Mouse (Mus musculus): ENCODE measurements around the gene Amigo1. TPM values are rescaled to one million over a fixed set of nuclear protein-coding genes. Genes with fewer than 3 reads are reported as not detected.

The Amigo1 gene
- 6.0 and 9.1 TPM in 2 replicates for polyA plus RNA-seq (2015; fragmentation: Nextera tagmentation; extraction: Ambion mirVana)

GRCm38 (mm10) chr3:108186098-108187047 is at the start of gene Amigo1:
Gene Amigo1, plus strand, starts transcription at chr3:108186335.

GRCm38 (mm10) chr3:108145534-108146445 is 40.3 kb upstream of the Amigo1 start, which contains the start of gene Gnai3:
Gene Gnai3, minus strand, starts transcription at chr3:108146146.

GRCm38 (mm10) chr3:108154656-108155055 is 31.5 kb upstream of the Amigo1 start, which contains the start of gene Gpr61:
Gene Gpr61, minus strand, starts transcription at chr3:108154882.

DNA sequence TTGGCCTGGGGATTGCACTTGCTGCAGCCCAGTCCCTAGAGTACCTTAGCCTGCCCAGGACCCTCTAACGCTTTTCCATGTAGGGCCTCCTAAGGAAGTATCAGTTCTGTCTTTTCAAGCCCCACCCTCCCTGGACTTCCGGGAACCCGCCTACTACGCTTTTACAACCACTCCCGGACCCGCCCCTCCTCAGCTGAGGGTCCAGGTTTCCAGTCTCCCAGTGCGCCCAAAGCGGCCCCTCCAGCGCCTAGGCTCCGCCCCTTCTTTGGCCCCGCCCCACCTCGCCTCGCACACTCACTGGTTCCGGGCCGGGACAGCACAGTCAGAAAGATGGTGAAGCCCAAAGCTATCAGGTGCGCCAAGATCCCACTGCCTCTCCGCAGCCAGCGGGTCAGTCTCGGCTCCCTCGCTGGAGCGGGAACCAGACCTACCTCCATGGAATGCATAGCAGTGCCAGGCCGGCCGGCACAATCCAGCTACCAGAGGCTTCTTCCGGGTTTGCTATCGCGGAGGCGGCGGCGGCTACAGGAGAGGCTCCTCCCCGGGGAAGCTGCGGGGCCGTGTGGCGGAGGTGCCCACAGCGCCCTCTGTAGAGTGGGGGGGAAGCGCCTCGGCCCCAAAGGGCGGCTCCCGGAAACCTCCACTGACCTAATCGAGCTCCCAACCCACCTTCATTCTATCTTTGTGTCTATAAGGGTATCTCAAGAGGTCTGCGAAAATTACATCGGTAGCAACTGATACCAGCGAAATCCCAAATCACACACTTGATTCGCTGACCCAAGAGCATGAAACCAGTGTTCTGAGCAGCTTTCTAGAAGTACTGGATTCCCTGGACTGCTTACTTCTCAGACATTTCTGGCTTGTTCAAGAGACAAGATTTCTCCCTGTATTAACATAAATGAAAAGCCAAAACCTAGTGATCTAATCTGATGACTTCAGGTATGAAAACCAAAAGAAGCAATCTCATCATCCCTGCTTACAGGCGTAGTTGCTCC is 14.5 kb downstream of the Amigo1 start, which contains the start of gene Cyb561d1:
Gene Cyb561d1, minus strand, starts transcription at position 884 of the 995 bp plus-strand sequence.

DNA sequence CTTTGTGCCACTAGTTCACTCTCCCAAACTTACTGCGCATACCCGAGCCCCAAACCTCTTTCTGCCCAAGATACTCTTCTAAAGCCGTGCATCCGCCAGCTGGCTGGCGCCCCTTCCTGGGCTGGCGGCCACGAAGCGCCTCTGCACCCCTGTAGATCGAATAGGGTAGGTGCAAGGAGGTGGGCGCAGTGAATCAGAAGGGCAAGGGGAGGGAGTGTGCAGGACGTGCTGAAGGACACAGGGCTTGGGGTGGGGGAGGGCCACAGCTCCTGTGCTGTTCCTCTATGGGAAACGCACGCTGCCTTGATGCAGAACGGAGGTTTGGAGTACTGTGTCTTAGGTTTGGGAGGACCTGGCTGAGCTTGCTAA is 24.6 kb downstream of the Amigo1 start, which contains the start of gene Atxn7l2:
Gene Atxn7l2, minus strand, starts transcription at position 164 of the 369 bp plus-strand sequence.

DNA sequence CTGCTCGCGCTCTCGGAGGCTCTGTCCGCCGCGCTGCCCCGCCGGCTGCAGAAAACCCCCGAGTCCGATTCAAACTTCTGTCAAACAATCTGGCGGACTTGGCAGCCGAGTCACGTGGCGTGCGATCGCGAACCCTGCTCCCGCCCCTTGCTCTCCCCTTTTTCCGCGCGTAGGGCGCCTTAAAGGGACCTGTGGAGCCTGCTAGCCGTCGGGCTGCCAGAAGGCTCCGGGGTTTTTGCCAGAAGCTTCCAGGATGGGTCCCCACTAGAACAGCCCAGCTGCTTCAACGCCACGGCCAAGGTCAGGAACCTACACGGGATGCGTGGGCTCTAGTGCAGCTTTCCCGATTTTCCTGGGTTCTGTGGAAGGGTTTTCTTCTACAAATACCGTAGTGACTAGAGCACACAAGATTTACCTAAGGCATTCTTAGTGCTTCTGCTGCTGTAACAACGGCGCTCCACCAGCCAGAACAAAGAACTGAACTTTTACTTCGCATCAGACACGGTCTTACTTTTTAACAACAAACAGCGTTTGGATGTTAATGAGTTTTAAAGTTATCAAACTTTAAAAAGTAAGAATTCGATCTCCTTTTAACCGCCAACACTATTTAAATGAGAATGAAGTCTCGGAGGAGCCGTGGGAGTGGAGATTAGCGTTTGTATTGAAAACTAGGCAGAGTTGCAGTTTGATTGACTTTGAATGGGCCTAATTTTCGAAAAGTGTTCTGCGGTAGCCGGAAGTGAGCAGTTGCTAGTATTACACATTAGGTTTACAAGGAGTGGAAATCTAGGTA is 40.6 kb downstream of the Amigo1 start, which contains the start of gene Sypl2:
Gene Sypl2, minus strand, starts transcription at position 91 of the 793 bp plus-strand sequence.

Other genes starting within 250 kb of the Amigo1 start
- 19.9 and 35.0 TPM in 2 replicates for gene Gstm6, start 242.6 kb upstream of the Amigo1 start, polyA plus RNA-seq (2015; fragmentation: Nextera tagmentation; extraction: Ambion mirVana)
- 0.62 and 0.68 TPM in 2 replicates for gene Gstm3, start 217.1 kb upstream of the Amigo1 start, polyA plus RNA-seq (2015; fragmentation: Nextera tagmentation; extraction: Ambion mirVana)
- gene Gstm2, start 199.9 kb upstream of the Amigo1 start, polyA plus RNA-seq (2015; fragmentation: Nextera tagmentation; extraction: Ambion mirVana), result 126 and 199 TPM in 2 replicates
- gene Gstm1, start 168.4 kb upstream of the Amigo1 start, polyA plus RNA-seq (2015; fragmentation: Nextera tagmentation; extraction: Ambion mirVana), result 165 and 212 TPM in 2 replicates
- 19.7 and 23.4 TPM in 2 replicates for gene Gstm4, start 141.4 kb upstream of the Amigo1 start, polyA plus RNA-seq (2015; fragmentation: Nextera tagmentation; extraction: Ambion mirVana)
- gene Ampd2, start 99.7 kb upstream of the Amigo1 start, polyA plus RNA-seq (2015; fragmentation: Nextera tagmentation; extraction: Ambion mirVana), result 27.7 and 44.6 TPM in 2 replicates
- gene Gnat2, start 93.5 kb upstream of the Amigo1 start, polyA plus RNA-seq (2015; fragmentation: Nextera tagmentation; extraction: Ambion mirVana), result 3.8 and 7.2 TPM in 2 replicates
- 101 and 133 TPM in 2 replicates for gene Gnai3, start 40.2 kb upstream of the Amigo1 start, polyA plus RNA-seq (2015; fragmentation: Nextera tagmentation; extraction: Ambion mirVana)
- 0.17 and 0.60 TPM in 2 replicates for gene Gpr61, start 31.5 kb upstream of the Amigo1 start, polyA plus RNA-seq (2015; fragmentation: Nextera tagmentation; extraction: Ambion mirVana)
- gene Cyb561d1, start 14.9 kb downstream of the Amigo1 start, polyA plus RNA-seq (2015; fragmentation: Nextera tagmentation; extraction: Ambion mirVana), result 1.9 and 2.9 TPM in 2 replicates
- 5.4 and 6.5 TPM in 2 replicates for gene Atxn7l2, start 24.6 kb downstream of the Amigo1 start, polyA plus RNA-seq (2015; fragmentation: Nextera tagmentation; extraction: Ambion mirVana)
- gene Sypl2, start 40.3 kb downstream of the Amigo1 start, polyA plus RNA-seq (2015; fragmentation: Nextera tagmentation; extraction: Ambion mirVana), result 0.24 and 0.91 TPM in 2 replicates
- gene Psma5, start 70.6 kb downstream of the Amigo1 start, polyA plus RNA-seq (2015; fragmentation: Nextera tagmentation; extraction: Ambion mirVana), result 278 and 286 TPM in 2 replicates
- 4.6 and 6.2 TPM in 2 replicates for gene Sort1, start 97.7 kb downstream of the Amigo1 start, polyA plus RNA-seq (2015; fragmentation: Nextera tagmentation; extraction: Ambion mirVana)
- 0.13 TPM in 1 of 2 replicates, not detected in the other for gene Mybphl, start 178.6 kb downstream of the Amigo1 start, polyA plus RNA-seq (2015; fragmentation: Nextera tagmentation; extraction: Ambion mirVana)
- 11.5 and 11.7 TPM in 2 replicates for gene Psrc1, start 197.5 kb downstream of the Amigo1 start, polyA plus RNA-seq (2015; fragmentation: Nextera tagmentation; extraction: Ambion mirVana)
- gene Celsr2, start 229.2 kb downstream of the Amigo1 start, polyA plus RNA-seq (2015; fragmentation: Nextera tagmentation; extraction: Ambion mirVana), result 3.7 and 4.1 TPM in 2 replicates

Measured in adrenal gland, postnatal 0 days (tissue).